Mouse (Mus musculus) limb, embryonic 15.5 days (tissue): ENCODE results near the gene Chpf2. TPM values are rescaled to one million over a fixed set of nuclear protein-coding genes. Genes with fewer than 3 reads are reported as not detected.
"Not testable (repeated sequence)": the region's sequence is repeated elsewhere in the genome, so short reads cannot be mapped to it uniquely, and the experiment has no call there.

ENCODE experiments used
- ATAC-seq: fragments of 200-750 bp; cut with Nextera tagmentation; 2 replicates; pipeline ENCODE4 v1.8.0; 2017; ENCODE audit warnings: low read depth, moderate TSS enrichment; ENCODE audit not compliant: insufficient number of reproducible peaks, low FRiP score, low TSS enrichment
- H3K27ac ChIP-seq: fragments of 300-500 bp; sonication (generic); 2 replicates; pipeline ENCODE4 v1.5.1; 2015; ENCODE audit warnings: moderate library complexity, mild to moderate bottlenecking, inconsistent platforms
- H3K27me3 ChIP-seq: fragments of 300-500 bp; sonication (generic); 2 replicates; pipeline ENCODE4 v1.6.1; 2015; ENCODE audit warnings: inconsistent platforms
- H3K36me3 ChIP-seq: fragments of 300-500 bp; sonication (generic); 2 replicates; pipeline ENCODE4 v1.6.1; 2015; ENCODE audit warnings: inconsistent platforms
- H3K4me1 ChIP-seq: fragments of 300-500 bp; sonication (generic); 2 replicates; pipeline ENCODE4 v1.6.1; 2015; ENCODE audit warnings: inconsistent platforms
- H3K4me2 ChIP-seq: fragments of 300-500 bp; sonication (generic); 2 replicates; pipeline ENCODE4 v1.6.1; 2015; ENCODE audit warnings: mild to moderate bottlenecking, inconsistent platforms
- H3K4me3 ChIP-seq: fragments of 300-500 bp; sonication (generic); 2 replicates; pipeline ENCODE4 v1.5.1; 2015; ENCODE audit warnings: mild to moderate bottlenecking, inconsistent platforms
- H3K9ac ChIP-seq: fragments of 300-500 bp; sonication (generic); 2 replicates; pipeline ENCODE4 v1.6.1; 2015; ENCODE audit warnings: inconsistent platforms
- H3K9me3 ChIP-seq: fragments of 300-500 bp; sonication (generic); 2 replicates; pipeline ENCODE4 v1.6.1; 2016; ENCODE audit warnings: inconsistent platforms
- WGBS: fragments of 180-500 bp; shearing (Covaris S2); methylation state at CpG from one replicate; pipeline ENCODE4 v1.1.7; 2015; 5-methylcytosine and 5-hydroxymethylcytosine counted together
- polyA plus RNA-seq: library from polyadenylated mRNA; unstranded; fragments of >200 nt; fragmentation: Nextera tagmentation; extraction: Ambion mirVana; gene quantifications from 2 replicates; pipeline ENCODE4 v1.2.1, GENCODE M21; 2015

Gene Chpf2
- 37.7 and 39.5 TPM in 2 replicates for polyA plus RNA-seq

DNA sequence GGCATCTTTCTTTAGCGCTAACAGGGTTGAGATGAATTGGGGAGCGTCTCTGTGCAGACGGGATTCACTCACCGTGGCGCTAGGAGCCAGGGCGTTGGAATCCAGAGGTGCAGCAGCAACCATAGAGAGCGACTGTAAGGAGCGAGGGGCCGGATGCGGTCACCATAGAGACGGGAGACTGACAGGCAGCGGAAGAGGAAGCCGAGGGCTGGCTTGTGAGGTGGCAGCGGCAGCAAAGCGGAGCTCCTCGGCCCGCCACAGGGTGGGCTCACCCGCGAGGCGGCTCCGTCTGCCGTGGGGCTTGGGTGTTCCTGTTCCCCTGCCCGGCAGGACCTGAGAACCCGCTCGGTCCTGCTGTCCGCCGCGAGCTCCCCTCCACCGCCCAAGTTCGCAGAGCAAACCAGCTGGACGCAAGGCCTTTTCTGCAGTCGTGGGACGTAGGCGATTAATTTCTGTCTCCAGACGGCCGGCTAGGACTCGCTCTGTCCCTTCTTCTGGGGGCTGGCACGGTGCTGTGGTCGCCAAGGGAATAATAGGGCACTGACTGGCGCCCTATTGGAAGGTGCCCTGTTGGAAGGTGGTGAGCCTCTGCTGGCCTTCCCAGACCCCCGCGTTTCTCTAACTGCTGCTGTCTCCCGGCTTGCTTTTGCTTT lies at the start of gene Chpf2:
Gene Chpf2 (plus strand): TSS at position 195 of the 653 bp plus-strand sequence.
- Histone ChIP-seq H3K27me3 (no peaks in the 10 kb centered on the region), H3K9me3 (no peaks in the 10 kb centered on the region), H3K27ac (peak within 1 kb of the TSS; percentile 82), H3K4me2 (peak within 1 kb of the TSS; percentile 78), H3K4me1 (peaks cover 30% of the 10 kb centered on the region), H3K36me3 (peaks cover 37% of the 10 kb centered on the region), H3K4me3 (peak within 1 kb of the TSS; percentile 86), H3K9ac (peak within 1 kb of the TSS; percentile 66)
- ATAC-seq, result peak; percentile 90
- WGBS, result 0% methylated on average over 43 of the region's 43 CpGs

DNA sequence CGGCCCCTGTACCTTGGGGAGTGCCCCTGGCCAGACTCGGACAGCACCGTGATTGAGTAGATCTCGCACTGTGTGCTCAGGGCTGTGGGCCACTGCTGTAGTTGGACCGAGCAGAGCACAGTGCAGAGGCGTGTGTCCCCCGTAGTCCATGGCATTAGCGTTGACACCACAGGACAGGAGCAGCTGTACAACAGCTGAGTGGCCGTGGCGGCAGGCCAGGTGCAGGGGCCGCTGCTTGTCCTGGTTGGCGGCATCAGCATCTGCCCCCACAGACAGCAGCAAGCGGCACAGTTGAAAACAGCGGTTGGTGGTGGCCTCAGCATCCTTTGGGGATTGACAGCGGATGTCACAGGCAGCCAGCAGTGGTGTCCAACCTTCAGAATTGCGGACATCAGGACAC lies 48.9 kb upstream of the Chpf2 start:
- Histone ChIP-seq H3K9me3 (no peaks in the 10 kb centered on the region), H3K36me3 (no peaks in the 10 kb centered on the region), H3K27ac (0 out of 2 replicates have a peak overlapping the region, but pooled peaks have one; percentile 7), H3K4me1 (peaks cover 29% of the 10 kb centered on the region), H3K4me2 (no peak overlapping the region), H3K9ac (no peak overlapping the region), H3K27me3 (peaks cover 17% of the 10 kb centered on the region), H3K4me3 (no peak overlapping the region)
- 0 out of 2 replicates have a peak, but pooled peaks have one; percentile 30 for ATAC-seq
- 59% methylated on average over 16 of the region's 16 CpGs for WGBS

DNA sequence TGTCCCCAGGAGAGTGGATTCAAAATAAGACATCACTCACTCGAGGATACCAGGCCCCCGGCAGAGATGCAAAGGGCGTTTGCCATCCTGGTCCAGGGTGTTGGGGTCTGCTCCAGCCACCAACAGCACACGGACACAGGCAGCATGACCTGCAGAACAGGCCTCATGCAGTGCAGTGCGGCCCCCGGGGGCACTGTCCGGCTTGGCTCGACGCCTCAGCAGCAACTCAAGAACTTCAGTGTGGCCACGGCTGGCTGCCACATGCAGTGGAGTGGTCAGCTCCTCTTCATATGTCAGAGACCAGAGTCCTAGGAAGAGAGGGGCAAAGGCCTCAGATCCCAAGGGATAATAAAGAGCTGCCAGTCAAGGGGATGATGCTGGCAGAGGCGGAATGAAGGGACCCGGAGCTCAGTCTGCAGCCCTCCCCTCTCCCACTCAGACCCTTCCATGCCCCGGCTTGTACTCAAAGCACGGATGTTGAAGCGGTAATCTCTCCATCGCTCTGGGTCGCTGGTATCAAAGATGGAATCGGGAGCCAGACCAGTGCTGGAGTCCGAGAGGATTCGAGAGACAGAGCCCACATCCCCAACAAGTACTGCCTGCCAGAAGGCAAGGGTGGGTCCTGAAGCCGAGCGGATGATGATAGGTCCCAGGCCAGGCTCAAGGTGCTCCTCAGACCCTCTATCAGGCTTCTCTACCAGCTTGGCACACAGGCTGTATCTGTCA lies 46.8 kb upstream of the Chpf2 start:
- no peaks in the 10 kb centered on the region for H3K36me3 ChIP-seq
- H3K27ac ChIP-seq, result no peak overlapping the region
- H3K4me1 ChIP-seq, result peaks cover 29% of the 10 kb centered on the region
- no peaks in the 10 kb centered on the region for H3K9me3 ChIP-seq
- ATAC-seq, result no peak
- 77% methylated on average over 22 of the region's 22 CpGs for WGBS
- no peak overlapping the region for H3K9ac ChIP-seq
- H3K4me2 ChIP-seq, result no peak overlapping the region
- H3K27me3 ChIP-seq, result peaks cover 14% of the 10 kb centered on the region
- H3K4me3 ChIP-seq, result no peak overlapping the region

DNA sequence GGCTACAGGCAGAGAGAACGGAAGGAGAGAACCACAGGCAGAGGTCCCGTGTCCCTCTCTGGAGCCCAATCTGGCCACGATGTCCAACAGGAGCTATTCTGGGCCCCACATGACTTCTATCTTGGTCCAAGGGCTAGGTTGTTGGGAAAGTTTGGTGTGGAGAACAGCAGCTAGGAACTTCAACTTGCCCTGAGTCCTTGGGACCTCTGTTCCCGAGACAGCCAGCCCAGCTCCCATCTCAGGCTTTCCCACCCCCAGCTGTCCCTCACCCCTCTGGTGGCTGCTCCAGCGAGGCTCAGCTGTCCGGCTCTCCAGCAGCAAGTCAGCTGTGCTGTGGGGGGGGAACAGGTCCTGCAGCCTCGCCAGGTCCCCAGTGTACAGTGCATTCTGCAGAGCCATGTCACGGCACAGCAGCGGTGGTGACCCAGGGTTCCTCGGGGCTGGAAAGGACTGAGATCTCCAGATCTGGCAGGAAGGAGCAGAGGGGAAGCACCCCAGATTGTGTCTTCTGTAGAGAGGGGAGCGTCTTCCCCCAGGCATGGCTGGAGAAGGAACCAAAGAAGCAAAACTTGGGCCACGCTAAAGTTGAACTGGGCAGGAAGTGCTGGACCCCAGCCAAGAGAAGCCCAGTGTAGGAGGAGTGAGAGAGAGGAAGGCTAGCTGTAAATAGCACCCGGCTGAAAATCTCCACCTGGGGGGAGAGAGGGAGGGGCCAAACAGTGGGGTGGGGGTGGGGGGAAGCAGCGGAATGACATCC lies 46.0 kb upstream of the Chpf2 start, which contains the start of gene Asb10:
Gene Asb10 (minus strand): TSS at position 592 of the 757 bp plus-strand sequence.
- Histone ChIP-seq H3K9ac (no peak within 1 kb of the TSS), H3K36me3 (no peaks in the 10 kb centered on the region), H3K27ac (0 out of 2 replicates have a peak within 1 kb of the TSS, but pooled peaks have one; percentile 50), H3K4me2 (peak within 1 kb of the TSS; percentile 34), H3K27me3 (peaks cover 14% of the 10 kb centered on the region), H3K9me3 (no peaks in the 10 kb centered on the region), H3K4me1 (peaks cover 29% of the 10 kb centered on the region), H3K4me3 (no peak within 1 kb of the TSS)
- WGBS, result 21% methylated on average over 14 of the region's 14 CpGs
- ATAC-seq, result peak; percentile 53; the same call in 1 of the 2 replicates

DNA sequence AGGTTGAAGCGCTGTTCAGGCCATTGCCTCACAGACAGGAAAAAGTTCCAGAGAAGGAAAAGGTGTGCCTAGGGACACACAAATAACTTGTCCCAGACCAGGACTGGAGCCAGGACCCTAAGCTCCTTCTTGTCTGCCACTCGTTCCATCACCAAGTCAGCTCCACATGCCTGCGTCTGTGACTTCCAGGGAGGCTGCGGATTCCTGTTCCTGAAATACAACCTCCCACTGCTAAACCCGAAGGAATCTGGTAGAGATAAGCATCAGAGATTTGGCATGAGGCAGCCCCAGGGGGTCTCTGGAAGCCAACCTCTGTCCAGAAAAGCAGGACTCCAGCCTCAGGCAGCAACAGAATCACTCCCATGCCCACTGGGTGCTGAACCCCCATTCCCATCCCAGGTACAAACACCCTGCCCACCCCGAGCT lies 45.4 kb upstream of the Chpf2 start:
- WGBS, result 15% methylated on average over 6 of the region's 6 CpGs
- H3K27me3 ChIP-seq, result peaks cover 13% of the 10 kb centered on the region
- no peak overlapping the region for H3K9ac ChIP-seq
- no peaks in the 10 kb centered on the region for H3K9me3 ChIP-seq
- H3K4me3 ChIP-seq, result no peak overlapping the region
- ATAC-seq, result no peak
- H3K27ac ChIP-seq, result no peak overlapping the region
- H3K36me3 ChIP-seq, result no peaks in the 10 kb centered on the region
- peaks cover 29% of the 10 kb centered on the region for H3K4me1 ChIP-seq
- H3K4me2 ChIP-seq, result peak overlapping the region; percentile 34

DNA sequence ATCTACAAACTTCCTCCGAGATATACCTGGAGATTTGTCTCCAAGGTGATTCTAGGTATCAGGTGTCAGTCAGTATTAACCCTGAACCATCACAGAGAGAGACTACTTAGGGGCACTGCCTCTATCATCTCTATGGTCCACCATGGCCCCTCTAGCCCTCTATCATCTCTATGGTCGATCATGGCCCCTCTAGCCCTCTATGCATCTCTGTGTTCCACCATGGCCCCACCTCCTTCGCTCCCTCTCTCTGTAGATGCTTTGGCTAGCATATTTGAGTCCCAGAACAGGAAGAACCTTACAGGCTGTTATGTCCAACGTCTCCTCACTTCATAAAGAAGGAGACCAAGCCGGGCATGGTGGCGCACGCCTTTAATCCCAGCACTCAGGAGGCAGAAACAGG lies 43.9 kb upstream of the Chpf2 start:
- WGBS, result 75% methylated on average over 7 of the region's 7 CpGs
- peaks cover 8% of the 10 kb centered on the region for H3K27me3 ChIP-seq
- no peak for ATAC-seq
- H3K4me1 ChIP-seq, result peaks cover 26% of the 10 kb centered on the region
- no peaks in the 10 kb centered on the region for H3K9me3 ChIP-seq
- H3K4me3 ChIP-seq, result no peak overlapping the region
- no peak overlapping the region for H3K4me2 ChIP-seq
- H3K27ac ChIP-seq, result no peak overlapping the region
- H3K9ac ChIP-seq, result no peak overlapping the region
- H3K36me3 ChIP-seq, result no peaks in the 10 kb centered on the region

DNA sequence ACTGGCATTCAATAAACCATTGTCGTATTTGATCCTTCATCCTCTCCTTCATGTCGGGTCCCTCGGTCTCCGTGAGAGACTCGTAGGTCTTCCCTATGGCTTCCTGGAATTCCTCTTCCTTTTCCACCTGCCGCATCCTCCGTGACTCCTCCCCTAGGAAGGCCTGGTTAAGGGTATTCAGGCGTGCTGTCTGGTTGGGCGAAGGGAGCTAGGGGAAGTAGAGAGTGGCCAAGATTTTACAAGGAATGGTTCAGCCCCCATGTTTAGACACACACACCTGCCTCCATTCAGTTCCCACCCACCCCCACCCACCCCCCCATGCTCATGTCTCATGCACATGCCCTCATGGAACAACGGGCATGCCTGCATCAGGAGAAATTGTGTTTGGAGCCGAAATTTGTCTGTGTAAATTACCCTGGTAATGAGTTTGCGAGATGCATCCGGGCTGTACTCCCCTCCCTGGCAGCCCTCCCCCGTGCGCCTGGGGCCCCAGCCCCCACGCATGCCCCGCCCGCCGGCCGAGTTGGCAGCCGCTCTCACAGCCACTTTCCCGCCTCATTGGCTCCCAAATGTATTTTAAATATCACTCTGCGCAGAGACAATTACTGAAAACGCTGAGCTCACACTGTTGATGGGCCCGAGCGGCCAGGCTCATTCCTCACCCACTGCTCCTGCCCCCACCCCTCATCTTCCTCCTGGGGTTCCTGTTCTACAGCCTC lies 35.8 kb upstream of the Chpf2 start:
- Histone ChIP-seq H3K27ac (peak overlapping the region; percentile 38), H3K27me3 (no peaks in the 10 kb centered on the region), H3K9me3 (no peaks in the 10 kb centered on the region), H3K4me2 (peak overlapping the region; percentile 43), H3K4me1 (peaks cover 32% of the 10 kb centered on the region), H3K9ac (no peak overlapping the region), H3K4me3 (peak overlapping the region; percentile 12), H3K36me3 (no peaks in the 10 kb centered on the region)
- ATAC-seq, result peak; percentile 30; the same call in 1 of the 2 replicates
- WGBS, result 23% methylated on average over 24 of the region's 26 CpGs

DNA sequence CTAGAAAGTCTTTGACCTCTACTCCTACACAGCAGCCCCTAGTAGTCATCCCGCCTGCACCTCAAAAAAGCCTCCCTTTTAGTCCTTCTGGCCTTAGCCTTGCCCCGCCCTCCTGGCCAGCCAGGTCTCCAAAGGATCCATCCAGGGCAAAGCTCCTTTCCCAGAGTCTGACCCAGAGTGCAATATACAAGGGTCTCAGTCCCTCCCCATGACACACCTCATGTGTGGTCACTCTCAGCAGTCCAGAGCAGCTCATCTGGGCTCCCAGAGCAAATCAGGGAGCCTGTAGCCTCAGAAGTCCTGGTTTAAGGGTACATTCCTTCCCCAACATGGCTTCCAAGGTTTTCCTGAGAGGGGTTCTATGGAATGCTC lies 35.2 kb upstream of the Chpf2 start:
- no peak for ATAC-seq
- peak overlapping the region; percentile 38 for H3K27ac ChIP-seq
- H3K4me2 ChIP-seq, result peak overlapping the region; percentile 43
- H3K27me3 ChIP-seq, result no peaks in the 10 kb centered on the region
- no peaks in the 10 kb centered on the region for H3K36me3 ChIP-seq
- no peaks in the 10 kb centered on the region for H3K9me3 ChIP-seq
- H3K4me3 ChIP-seq, result peak overlapping the region; percentile 12
- peaks cover 32% of the 10 kb centered on the region for H3K4me1 ChIP-seq
- no peak overlapping the region for H3K9ac ChIP-seq
- WGBS, result 45% methylated on average over 2 of the region's 2 CpGs

DNA sequence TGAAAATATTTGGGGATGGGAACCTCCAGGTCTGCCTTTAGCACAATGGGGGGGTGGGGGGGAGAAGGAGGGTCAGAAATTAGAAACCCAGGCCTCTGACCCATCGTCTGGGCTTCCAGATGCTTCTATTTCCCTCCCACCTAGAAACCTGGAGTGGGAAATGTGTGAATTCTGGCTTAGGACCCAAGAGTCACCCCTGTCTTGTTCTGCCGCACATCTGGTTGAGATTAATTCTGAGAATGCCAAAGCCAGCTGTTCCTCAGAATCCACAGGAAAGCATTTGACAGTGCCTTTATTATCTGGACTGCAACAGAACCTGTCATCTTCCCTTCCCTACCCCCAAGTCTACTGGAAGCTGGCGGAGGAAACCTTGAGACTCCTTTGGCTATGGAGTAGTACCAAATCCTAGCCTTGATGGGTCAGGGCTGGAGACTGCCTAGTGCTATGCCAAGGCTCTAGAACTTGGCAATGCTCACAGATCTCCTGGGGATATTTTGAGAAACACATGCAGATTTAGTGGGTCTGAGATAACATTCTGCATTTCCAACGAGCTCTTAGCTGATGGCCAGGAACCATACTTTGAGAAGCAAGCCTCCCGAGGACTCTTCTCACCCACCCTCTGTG lies 32.8 kb upstream of the Chpf2 start:
- WGBS, result 31% methylated on average over 5 of the region's 5 CpGs
- Histone ChIP-seq H3K4me3 (no peak overlapping the region), H3K4me1 (peaks cover 32% of the 10 kb centered on the region), H3K27me3 (no peaks in the 10 kb centered on the region), H3K36me3 (no peaks in the 10 kb centered on the region), H3K27ac (peak overlapping the region; percentile 67), H3K9me3 (no peaks in the 10 kb centered on the region), H3K4me2 (peak overlapping the region; percentile 1; the same call in 1 of the 2 replicates), H3K9ac (no peak overlapping the region)
- ATAC-seq, result no peak

DNA sequence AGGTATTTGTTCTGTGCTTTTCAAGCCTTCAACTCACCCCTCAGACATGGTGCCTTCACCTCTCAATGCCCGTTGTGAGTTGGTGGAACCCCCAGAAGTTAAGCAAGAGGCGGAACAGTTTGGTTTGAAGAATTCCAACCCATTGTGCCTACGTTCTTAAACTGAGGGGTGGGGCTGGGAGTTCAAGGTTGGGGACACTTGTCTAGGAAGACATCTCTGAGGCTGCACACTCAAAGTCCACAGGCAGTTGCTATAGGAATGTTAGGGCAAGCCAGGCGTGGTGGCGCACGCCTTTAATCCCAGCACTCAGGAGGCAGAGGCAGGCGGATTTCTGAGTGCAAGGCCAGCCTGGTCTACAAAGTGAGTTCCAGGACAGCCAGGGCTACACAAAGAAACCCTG lies 31.2 kb upstream of the Chpf2 start:
- not testable (repeated sequence) for H3K9ac ChIP-seq, H3K36me3 ChIP-seq, H3K27ac ChIP-seq, H3K9me3 ChIP-seq, H3K27me3 ChIP-seq, H3K4me2 ChIP-seq, ATAC-seq, H3K4me3 ChIP-seq
- peaks cover 32% of the 10 kb centered on the region for H3K4me1 ChIP-seq
- WGBS, result 93% methylated on average over 7 of the region's 7 CpGs

DNA sequence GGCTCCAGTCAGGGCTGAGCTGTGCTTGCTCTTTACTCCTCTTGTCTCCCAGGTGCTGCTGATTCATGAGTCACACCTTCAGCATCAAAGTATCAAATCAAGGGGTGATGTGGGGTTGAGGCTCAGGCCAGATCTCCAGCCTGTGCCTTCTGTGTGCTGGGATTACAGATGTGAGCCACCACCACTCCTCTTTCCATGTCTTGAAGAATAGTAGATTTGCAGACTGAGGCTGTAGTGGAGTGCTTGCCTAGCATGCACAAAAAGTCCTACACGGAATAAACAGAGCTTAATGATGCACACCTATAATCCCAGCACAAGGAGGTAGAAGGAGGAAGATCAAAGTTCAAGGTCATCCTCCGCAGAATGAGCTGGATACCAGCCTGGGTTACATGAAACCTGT lies 29.8 kb upstream of the Chpf2 start, which contains the start of gene 4931409K22Rik:
Gene 4931409K22Rik (minus strand): TSS at position 101 of the 400 bp plus-strand sequence.
- H3K4me1 ChIP-seq, result peaks cover 18% of the 10 kb centered on the region
- H3K4me2 ChIP-seq, result no peak within 1 kb of the TSS
- no peaks in the 10 kb centered on the region for H3K9me3 ChIP-seq
- H3K27ac ChIP-seq, result no peak within 1 kb of the TSS
- ATAC-seq, result no peak
- no peak within 1 kb of the TSS for H3K9ac ChIP-seq
- H3K36me3 ChIP-seq, result no peaks in the 10 kb centered on the region
- H3K27me3 ChIP-seq, result no peaks in the 10 kb centered on the region
- H3K4me3 ChIP-seq, result no peak within 1 kb of the TSS
- 68% methylated on average over 2 of the region's 2 CpGs for WGBS
